Mouse (Mus musculus) kidney, adult 9 months (tissue): ENCODE data around the gene Vmn2r68.

Experiments
- DNase-seq: peaks from one replicate; pipeline ENCODE4 v3.0.0; 2022

The Vmn2r68 gene

DNA sequence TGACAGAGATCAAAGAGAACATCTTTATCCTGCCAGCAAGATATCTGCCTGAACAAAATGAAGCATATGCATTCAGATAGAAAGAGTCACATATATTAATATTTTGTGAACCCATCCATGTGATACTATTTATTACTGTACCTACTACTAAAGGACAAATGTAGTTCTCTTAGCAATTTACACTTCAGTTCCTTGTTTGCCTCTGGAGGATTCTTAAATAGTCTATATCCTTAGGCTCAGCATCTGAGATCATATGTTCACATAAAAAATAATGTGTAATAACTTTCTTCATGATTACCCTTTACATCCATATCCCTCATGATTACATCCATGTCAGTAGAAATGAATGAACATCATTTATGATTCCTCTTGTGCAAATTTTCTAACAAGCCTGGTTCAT lies at the start of gene Vmn2r68:
Gene Vmn2r68 (minus strand): TSS at position 101 of the 400 bp plus-strand sequence.
- DNase-seq, result no peak
